Mouse (Mus musculus): ENCODE measurements around the gene Gtf2h4.

Gtf2h4 gene

GRCm38 (mm10) chr17:35673416-35674035 is at the start of gene Gtf2h4:
Gene Gtf2h4, minus strand, starts transcription at chr17:35673739.
- DNase-seq (ENCODE audit: low spot score): peak; percentile 77

- DNase-seq (ENCODE audit: low spot score): no peak
Observed at GRCm38 (mm10) chr17:35721676-35722075, 48.1 kb upstream of the Gtf2h4 start.

GRCm38 (mm10) chr17:35720340-35720727 is 46.8 kb upstream of the Gtf2h4 start:
- DNase-seq (ENCODE audit: low spot score): no peak

GRCm38 (mm10) chr17:35719616-35720339 is 46.2 kb upstream of the Gtf2h4 start:
- no peak for DNase-seq (ENCODE audit: low spot score)

GRCm38 (mm10) chr17:35717080-35717479 is 43.5 kb upstream of the Gtf2h4 start:
- no peak for DNase-seq (ENCODE audit: low spot score)

GRCm38 (mm10) chr17:35716114-35716513 is 42.6 kb upstream of the Gtf2h4 start:
- DNase-seq (ENCODE audit: low spot score): no peak

GRCm38 (mm10) chr17:35710705-35711347 is 37.3 kb upstream of the Gtf2h4 start:
- DNase-seq (ENCODE audit: low spot score): peak; percentile 23

- no peak for DNase-seq (ENCODE audit: low spot score)
Observed at GRCm38 (mm10) chr17:35708611-35709010, 35.1 kb upstream of the Gtf2h4 start.

GRCm38 (mm10) chr17:35707929-35708328 is 34.4 kb upstream of the Gtf2h4 start:
- DNase-seq (ENCODE audit: low spot score): no peak

GRCm38 (mm10) chr17:35705836-35706235 is 32.3 kb upstream of the Gtf2h4 start:
- DNase-seq (ENCODE audit: low spot score): no peak

- DNase-seq (ENCODE audit: low spot score): peak; percentile 50
Observed at GRCm38 (mm10) chr17:35704621-35705464, 31.3 kb upstream of the Gtf2h4 start, which contains the start of gene Ddr1. Gene Ddr1, minus strand, starts transcription at chr17:35704621.

- DNase-seq (ENCODE audit: low spot score): no peak
Observed at GRCm38 (mm10) chr17:35703751-35704271, 30.3 kb upstream of the Gtf2h4 start.

- DNase-seq (ENCODE audit: low spot score): no peak
Observed at GRCm38 (mm10) chr17:35703065-35703464, 29.5 kb upstream of the Gtf2h4 start.

- DNase-seq (ENCODE audit: low spot score): no peak
Observed at GRCm38 (mm10) chr17:35702605-35703004, 29.1 kb upstream of the Gtf2h4 start.

GRCm38 (mm10) chr17:35701978-35702461 is 28.5 kb upstream of the Gtf2h4 start:
- DNase-seq (ENCODE audit: low spot score): peak; percentile 45

GRCm38 (mm10) chr17:35701203-35701977 is 27.9 kb upstream of the Gtf2h4 start:
- DNase-seq (ENCODE audit: low spot score): no peak

- DNase-seq (ENCODE audit: low spot score): peak; percentile 75
Observed at GRCm38 (mm10) chr17:35700371-35700961, 26.9 kb upstream of the Gtf2h4 start.

- DNase-seq (ENCODE audit: low spot score): peak; percentile 68
Observed at GRCm38 (mm10) chr17:35699919-35700318, 26.4 kb upstream of the Gtf2h4 start.

GRCm38 (mm10) chr17:35698501-35698883 is 25.0 kb upstream of the Gtf2h4 start:
- no peak for DNase-seq (ENCODE audit: low spot score)

GRCm38 (mm10) chr17:35697759-35698500 is 24.4 kb upstream of the Gtf2h4 start:
- DNase-seq (ENCODE audit: low spot score): no peak
